Mouse (Mus musculus) hindbrain, embryonic 11.5 days (tissue): Measurements from ENCODE around the gene Lzic. TPM values are rescaled to one million over a fixed set of nuclear protein-coding genes. Genes with fewer than 3 reads are reported as not detected.

Experiments used
- ATAC-seq: fragments of 200-750 bp; cut with Nextera tagmentation; 2 replicates; pipeline ENCODE4 v1.8.0; 2017; ENCODE audit warnings: mild to moderate bottlenecking, moderate TSS enrichment, moderate library complexity; ENCODE audit not compliant: low FRiP score
- DNase-seq: peaks from one replicate; pipeline ENCODE4 v3.0.0-alpha.2; 2015; ENCODE audit warnings: low spot score
- H3K27ac ChIP-seq: fragments of 300-500 bp; sonication (generic); 2 replicates; pipeline ENCODE4 v1.5.1; 2014; ENCODE audit warnings: mild to moderate bottlenecking, low read depth, low read length
- H3K27me3 ChIP-seq: fragments of 300-500 bp; sonication (generic); 2 replicates; pipeline ENCODE4 v1.6.1; 2014; ENCODE audit warnings: mild to moderate bottlenecking, low read length, moderate library complexity, mixed read lengths; ENCODE audit not compliant: control insufficient read depth, insufficient read depth
- H3K36me3 ChIP-seq: fragments of 300-500 bp; sonication (generic); 2 replicates; pipeline ENCODE4 v1.6.1; 2014; ENCODE audit warnings: mild to moderate bottlenecking, low read length, moderate library complexity, mixed read lengths; ENCODE audit not compliant: control insufficient read depth, insufficient read depth
- H3K4me1 ChIP-seq: fragments of 300-500 bp; sonication (generic); replicated peaks from 2 replicates; pipeline ENCODE4 v1.6.1; 2014; ENCODE audit warnings: low read length, mixed read lengths; ENCODE audit not compliant: control insufficient read depth, insufficient read depth
- H3K4me2 ChIP-seq: fragments of 300-500 bp; sonication (generic); replicated peaks from 2 replicates; pipeline ENCODE4 v1.6.1; 2014; ENCODE audit warnings: mild to moderate bottlenecking, low read depth, low read length
- H3K4me3 ChIP-seq: fragments of 300-500 bp; sonication (generic); 2 replicates; pipeline ENCODE4 v1.5.1; 2014; ENCODE audit warnings: low read depth, low read length
- H3K9ac ChIP-seq: fragments of 300-500 bp; sonication (generic); 2 replicates; pipeline ENCODE4 v1.6.1; 2014; ENCODE audit warnings: low read depth, low read length
- H3K9me3 ChIP-seq: fragments of 300-500 bp; sonication (generic); 2 replicates; pipeline ENCODE4 v1.6.1; 2016; ENCODE audit warnings: low read length; ENCODE audit not compliant: control insufficient read depth
- WGBS: fragments of 180-500 bp; shearing (Covaris S2); extraction: QIAGEN DNeasy Blood & Tissue Kit; methylation state at CpG from one replicate; pipeline ENCODE4 v1.1.7; 2014; 5-methylcytosine and 5-hydroxymethylcytosine counted together
- polyA plus RNA-seq: library from polyadenylated mRNA; unstranded; fragments of >200 nt; fragmentation: Nextera tagmentation; extraction: Ambion mirVana; gene quantifications from 2 replicates; pipeline ENCODE4 v1.2.1, GENCODE M21; 2014

The Lzic gene
- polyA plus RNA-seq, 1 experiment from 2014 or later: 54.8 TPM

- no peaks in the 10 kb centered on the region for H3K27me3 ChIP-seq
- H3K9ac ChIP-seq: no peak overlapping the region
- no peak overlapping the region for H3K27ac ChIP-seq
- H3K4me3 ChIP-seq: no peak overlapping the region
- no peaks in the 10 kb centered on the region for H3K9me3 ChIP-seq
- no peaks in the 10 kb centered on the region for H3K36me3 ChIP-seq
- H3K4me2 ChIP-seq: no peak overlapping the region
- 83% methylated on average over 8 of the region's 8 CpGs for WGBS
- no peaks in the 10 kb centered on the region for H3K4me1 ChIP-seq
- no peak for DNase-seq
- ATAC-seq: no peak
Observed at GRCm38 (mm10) chr4:149544892-149545291, 59.9 kb downstream of the Lzic start.

Other genes with a start within 250 kb of the Lzic start
- gene Kif1b, start 177.5 kb upstream of the Lzic start, polyA plus RNA-seq: 113 and 173 TPM in 2 replicates
- gene Ube4b, start 58.5 kb upstream of the Lzic start, polyA plus RNA-seq: 53.3 and 58.9 TPM in 2 replicates
- not detected in 2 replicates for gene Rbp7, start 30.3 kb upstream of the Lzic start, polyA plus RNA-seq
- gene Tmem274, start 7.9 kb upstream of the Lzic start, polyA plus RNA-seq: not detected in 2 replicates
- 15.5 and 16.9 TPM in 2 replicates for gene Nmnat1, start within 50 bp of the Lzic start, polyA plus RNA-seq
- 63.4 and 65.2 TPM in 2 replicates for gene Ctnnbip1, start 33.0 kb downstream of the Lzic start, polyA plus RNA-seq
- gene Clstn1, start 101.2 kb downstream of the Lzic start, polyA plus RNA-seq: 33.0 and 42.6 TPM in 2 replicates
- 10.1 and 11.3 TPM in 2 replicates for gene Pik3cd, start 217.3 kb downstream of the Lzic start, polyA plus RNA-seq